Mouse (Mus musculus) layer of hippocampus, postnatal 25 days (tissue): ENCODE results near the gene Olfr1416. TPM values are rescaled to one million over a fixed set of nuclear protein-coding genes. Genes with fewer than 3 reads are reported as not detected.
"Not testable (repeated sequence)": the region's sequence is repeated elsewhere in the genome, so short reads cannot be mapped to it uniquely, and the experiment has no call there.

Experiments used
- DNase-seq, 2 experiments: peaks; one replicate each; pipeline ENCODE4 v3.0.0; 2022; ENCODE audit warnings: mixed read lengths in 2 of 2, low spot score in 1 of 2; ENCODE audit errors: extremely low spot score in 1 of 2
- total RNA-seq, 2 experiments: library from RNA; stranded (reverse); gene quantifications; 2 replicates each; pipeline ENCODE4 v1.2.3; 2021

Olfr1416 gene
- total RNA-seq, result not detected

DNA sequence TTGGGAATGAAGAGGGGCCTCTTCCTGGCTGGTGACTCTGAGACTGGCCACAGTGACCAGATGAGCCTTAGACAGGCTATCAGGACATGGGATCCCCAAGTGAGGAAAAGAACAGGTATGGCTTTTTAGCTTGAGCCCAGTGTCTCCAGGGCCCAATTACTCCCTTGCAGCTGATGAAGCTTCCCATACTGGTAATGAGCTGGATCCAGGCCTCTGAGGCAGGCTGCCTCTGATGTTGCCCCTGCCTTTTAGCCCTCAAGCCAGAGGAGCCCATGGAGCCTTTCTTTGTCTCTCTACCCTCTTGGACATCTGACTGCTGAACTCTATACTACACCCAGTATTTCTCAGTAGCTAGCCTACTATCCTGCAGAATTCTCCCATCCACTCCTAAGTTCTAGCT is at the start of gene Olfr1416:
TSS of gene Olfr1416 (minus strand) at position 101 of the 400 bp plus-strand sequence.
- no peak for DNase-seq

DNA sequence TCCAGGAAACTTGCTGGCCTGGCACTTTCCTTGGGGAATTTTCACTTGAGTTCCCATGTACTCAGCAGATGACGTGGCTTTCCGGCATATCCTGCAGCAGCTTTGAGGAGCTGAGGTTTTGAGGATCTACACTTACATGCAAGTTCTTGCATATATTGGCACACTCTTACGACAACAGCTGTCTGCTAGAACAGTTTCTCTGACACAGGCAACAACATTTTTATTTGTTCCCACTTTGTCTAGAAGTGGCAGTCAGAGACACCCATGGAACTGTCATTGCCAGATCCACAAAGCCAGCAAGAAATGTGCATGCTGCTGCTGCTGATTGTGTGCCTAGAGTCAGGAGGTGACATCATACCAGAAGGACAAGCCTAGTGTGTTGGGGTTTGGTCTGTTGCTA is 38.9 kb upstream of the Olfr1416 start:
- DNase-seq, result no peak

DNA sequence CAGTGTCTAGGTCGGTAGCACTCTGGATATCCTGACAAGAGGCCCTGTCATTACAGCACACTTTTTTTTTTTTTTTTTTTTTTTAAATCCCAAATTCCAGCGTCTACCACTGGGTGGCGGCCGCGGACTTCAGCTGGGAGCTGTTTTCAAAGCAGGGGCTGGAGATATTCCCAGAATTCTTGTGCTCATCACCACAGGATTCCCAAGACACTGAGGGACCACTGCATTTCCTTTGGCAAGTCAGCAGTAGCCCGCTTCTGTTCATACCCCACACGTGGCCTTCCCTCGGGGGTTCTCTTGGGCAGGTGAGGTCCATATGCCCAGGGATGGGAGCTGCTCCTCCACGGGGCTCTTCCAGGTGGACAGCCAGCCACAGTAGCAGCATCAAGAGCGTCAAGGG is 36.5 kb upstream of the Olfr1416 start:
- peak; percentile 39 to 73 for DNase-seq

DNA sequence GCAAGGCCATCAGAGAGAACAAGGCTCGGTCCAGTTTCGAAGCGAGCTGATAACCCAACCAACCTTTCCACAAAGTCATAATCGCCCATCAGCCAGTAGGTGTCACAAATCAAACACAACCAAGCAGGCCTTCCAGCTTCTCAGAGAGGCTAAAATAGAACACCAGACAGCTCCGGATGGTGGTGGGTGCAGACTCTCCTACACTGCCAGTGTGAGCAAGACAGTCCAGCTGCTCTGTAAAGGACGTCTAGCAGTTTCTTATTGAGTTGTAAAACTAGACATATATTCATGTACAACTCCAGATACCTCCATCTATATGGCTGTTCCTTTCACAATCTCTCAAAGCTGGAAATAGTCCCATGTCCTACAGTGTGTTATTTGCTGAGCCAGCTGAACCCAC is 34.1 kb upstream of the Olfr1416 start:
- DNase-seq, result no peak

DNA sequence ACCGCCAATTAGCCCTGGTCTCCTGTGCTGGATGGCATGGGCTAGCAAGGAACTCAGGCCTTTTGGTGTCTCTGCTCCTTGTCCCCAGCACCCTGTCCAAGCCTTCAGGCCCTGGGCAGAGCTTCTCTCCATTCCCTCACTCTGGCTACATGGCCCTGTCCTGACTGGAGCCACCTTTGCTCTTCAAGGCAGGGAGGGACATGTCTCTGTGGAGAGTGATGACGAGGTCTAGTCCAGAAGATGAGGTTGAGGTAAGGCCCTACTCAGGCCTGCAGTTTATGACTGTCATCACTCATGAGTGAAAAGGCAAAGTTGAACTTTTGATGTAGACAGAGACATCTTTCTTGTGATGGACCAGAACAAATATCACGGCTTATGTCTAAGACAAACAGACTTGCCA is 33.6 kb upstream of the Olfr1416 start, which contains the start of gene Olfr1414:
TSS of gene Olfr1414 (minus strand) at position 101 of the 400 bp plus-strand sequence.
- DNase-seq, result no peak

DNA sequence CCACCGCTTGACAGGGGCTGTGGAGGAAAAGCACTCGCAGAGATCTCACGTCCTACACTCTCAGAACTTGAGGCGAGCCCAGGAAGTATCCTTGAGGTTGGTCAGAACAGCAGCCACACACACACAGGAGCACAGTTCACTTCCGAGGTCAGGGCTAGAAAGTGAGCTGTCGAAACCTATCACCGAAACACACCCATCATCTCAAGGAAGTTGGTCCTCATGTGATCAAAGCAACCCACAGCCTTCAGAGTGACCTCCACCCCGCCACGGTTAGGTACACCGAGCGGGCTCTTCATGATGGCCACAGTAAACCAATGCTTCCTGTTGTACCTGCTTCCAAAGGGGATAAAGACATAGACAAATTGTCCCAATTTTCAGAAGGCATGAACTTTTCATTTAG is 30.5 kb upstream of the Olfr1416 start:
- DNase-seq, result no peak

DNA sequence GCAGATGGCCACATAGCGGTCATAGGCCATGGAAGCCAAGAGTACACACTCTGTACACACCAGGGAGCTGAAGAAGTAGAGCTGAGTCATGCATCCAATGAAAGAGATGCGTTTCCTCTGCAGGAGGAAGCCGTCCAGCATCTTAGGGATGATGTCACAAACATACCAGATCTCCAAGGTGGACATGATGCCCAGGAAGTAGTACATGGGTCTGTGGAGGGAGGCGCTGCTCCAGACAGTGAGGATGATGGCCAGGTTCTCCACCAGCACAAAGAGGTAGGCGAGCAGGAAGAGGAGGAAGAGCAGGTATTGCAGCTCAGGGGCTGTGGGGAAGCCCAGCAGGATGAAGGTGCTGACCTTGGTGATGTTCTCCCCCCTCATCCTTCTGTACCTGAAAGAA is 26.7 kb upstream of the Olfr1416 start:
- not testable (repeated sequence) for DNase-seq

DNA sequence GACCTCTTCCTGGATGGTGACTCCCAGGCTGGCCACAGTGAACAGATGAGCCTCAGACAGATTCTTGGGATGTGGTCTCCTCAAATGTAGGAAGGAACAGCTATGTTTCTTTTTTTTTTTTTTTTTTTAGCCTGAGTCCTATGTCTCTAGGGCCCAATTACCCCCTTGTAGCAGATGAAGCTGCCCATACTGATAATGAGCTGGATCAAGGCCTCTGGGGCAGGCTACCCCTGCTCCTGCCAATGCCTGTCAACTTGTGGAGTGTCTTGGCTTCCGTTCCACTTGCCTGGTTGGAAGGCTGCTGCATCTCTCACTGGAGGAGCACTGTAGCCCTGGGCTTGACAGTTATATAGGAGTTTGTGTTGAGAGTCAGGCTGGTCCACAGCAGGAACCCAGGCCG is 11.1 kb upstream of the Olfr1416 start, which contains the start of gene Olfr1415:
TSS of gene Olfr1415 (minus strand) at position 101 of the 400 bp plus-strand sequence.
- DNase-seq, result no peak

DNA sequence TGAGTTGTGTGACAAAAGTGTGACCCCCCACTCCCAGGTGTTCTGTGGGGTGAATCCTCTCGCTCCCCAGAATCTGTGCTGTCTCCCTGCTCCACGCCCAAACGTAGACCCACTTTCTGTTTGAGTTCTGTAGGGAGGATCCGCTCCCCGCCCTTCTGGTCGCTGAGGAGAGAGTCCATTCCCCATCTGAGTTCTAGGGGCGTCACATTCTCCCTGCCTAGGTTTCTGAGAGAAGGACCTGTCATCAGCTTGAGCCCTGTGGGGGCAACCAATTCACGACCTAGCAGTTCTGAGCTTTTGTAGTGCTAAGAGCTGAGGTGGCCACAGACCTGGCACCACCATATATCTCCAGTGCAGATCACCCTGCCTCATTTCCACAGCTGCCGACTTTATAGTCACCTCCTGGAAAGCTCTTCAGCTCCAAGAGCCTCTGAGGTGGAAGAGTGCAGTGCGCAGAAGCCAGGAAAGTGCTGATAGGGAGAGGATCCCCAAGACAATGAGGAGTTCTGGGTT is 10.8 kb downstream of the Olfr1416 start:
- DNase-seq, result no peak

DNA sequence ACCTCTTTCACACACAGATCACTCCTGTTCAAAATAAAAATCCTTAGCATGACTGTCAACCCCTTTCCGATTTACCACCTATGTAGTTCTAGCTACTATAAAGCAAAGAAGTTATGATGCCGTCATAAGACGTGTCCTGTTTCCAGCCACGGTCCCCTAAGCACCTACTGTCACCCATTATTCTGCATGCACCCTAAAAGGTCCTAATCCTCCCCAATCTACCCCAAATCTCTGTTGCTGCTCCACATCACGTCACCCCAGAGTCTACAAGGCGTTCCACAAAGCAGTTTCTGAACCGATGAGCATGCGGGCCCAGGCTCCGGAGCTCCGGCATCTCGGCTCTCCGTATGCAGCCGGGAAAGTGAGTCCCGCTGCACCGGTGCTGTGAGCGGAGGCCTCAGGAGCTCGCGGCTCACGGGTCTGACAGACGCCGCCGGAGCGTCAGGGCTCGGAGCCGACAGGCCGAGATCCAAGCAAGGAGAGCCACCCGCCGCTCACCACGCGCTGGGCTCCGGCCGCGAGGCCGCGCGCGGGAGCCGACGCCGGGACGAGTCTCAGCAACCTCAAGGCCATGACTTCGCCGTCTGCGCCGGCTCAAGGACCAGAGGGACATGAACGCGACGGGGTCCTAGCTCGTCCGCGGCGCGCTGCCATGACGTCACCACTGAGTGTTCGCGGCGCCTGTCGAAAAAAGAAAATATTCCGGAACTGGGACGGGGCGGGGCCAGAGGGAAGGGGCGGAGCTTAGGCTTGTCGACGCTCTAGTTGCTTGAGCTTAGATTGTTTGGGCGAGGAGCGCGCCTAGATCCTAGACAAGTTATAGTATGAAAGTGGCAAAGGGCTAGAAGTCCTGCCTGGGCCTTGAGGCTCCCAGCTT is 11.5 kb downstream of the Olfr1416 start, which contains the start of gene Ndufa10:
TSS of gene Ndufa10 (minus strand) at position 696 of the 877 bp plus-strand sequence.
- DNase-seq, result peak; percentile 94

DNA sequence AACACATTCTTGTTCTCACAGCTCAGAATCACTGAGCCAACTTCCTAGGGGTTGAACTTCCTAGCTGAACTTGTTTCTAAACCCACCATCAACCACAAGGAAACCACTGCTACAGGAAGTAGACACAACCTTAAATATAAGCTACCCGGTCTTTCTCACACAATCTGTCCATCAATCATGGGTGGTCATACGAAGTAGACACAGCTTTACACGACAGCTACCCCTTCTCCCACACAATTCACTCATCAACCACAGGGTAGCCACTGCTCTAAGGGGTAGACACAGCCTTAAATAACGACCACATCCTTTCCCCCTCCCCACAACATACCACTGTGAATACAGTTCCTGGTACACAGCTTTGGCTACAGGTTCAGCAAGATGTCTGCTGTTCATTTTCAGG is 16.0 kb downstream of the Olfr1416 start:
- DNase-seq, result no peak

DNA sequence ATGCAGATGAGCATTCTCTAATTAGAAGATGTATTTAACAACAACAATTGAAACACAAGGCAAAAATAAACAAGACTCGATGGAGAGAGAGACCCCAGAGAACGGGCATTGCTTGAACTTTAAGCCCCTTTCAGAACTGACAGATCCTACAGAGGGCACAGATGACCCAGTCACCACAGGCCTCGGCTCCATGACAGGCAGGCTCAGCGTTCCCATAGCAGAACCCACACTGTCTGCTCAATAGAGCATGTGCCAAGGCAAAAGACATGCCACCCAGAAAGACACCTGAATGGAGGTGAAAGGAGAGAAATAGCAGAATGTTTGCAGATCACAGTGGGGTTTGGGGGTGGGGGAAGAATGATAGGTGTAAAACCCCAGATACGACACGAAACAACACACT is 26.5 kb downstream of the Olfr1416 start:
- DNase-seq, result no peak

DNA sequence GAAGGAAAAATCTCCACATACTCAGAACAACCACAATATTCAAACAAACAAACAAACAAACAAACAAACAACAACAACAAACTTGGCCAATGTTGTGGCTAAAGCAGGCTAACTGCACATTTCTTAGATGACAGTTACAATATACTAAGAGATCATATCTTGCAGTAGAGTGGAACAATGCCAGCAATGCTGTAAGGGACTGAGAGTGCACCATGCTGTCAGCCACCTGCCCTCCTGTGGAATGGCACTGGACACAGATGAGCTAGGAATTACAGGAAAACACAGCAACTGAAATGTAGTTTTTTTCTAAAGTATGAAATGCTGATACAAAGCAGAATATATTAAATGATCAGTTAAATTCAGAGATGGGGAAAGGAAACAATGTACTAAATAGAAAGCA is 27.2 kb downstream of the Olfr1416 start:
- no peak for DNase-seq

DNA sequence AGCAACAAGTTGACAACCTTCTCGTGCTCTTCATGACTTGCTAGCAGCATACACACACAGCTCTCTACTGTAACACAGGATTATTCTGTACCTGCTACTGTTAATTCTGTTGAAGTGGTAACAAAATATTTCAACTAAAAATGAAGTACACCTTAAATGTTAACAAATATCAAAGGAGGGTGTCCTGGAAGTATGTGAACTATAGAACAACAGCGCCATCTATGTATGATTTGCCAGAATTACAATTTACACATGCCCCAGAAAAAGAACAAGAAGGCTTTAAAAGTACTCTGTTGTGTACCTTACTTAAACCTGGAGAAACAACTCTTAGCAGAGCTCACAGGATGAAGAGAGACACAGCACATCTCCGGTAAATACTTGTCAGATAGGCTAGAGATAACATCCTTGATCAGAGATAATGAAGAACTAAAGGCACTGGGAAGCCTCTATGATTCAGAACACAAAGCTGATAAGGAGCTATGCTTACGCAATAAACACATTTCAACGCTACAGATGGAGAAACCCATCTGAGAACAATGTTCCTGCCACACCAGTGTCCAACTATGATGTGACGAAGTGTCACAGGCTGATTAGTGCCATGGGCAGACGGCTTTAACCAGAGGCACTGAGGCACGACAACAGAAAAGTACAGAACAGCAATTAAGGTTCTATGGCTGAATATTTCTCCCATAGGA is 31.0 kb downstream of the Olfr1416 start:
- DNase-seq, result no peak

DNA sequence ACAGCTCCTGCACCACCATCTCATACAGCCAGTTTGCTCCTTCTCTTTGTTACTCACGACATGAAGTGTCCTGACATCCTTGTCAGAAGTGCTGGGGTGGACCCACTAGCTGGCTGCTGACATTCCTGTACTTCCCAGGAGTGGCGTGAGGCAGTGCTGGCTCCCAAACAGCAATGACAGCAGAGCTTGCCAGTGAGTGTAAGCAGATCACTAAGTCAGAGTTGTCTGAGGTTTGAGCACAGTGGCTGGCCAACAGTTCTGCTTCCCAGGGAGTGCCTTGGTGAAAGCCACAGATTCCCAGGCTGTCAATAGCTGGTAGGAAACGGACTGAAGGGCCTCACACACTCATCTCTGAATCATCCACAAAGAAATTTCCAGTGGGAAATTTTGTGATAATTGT is 36.6 kb downstream of the Olfr1416 start:
- DNase-seq, result no peak

DNA sequence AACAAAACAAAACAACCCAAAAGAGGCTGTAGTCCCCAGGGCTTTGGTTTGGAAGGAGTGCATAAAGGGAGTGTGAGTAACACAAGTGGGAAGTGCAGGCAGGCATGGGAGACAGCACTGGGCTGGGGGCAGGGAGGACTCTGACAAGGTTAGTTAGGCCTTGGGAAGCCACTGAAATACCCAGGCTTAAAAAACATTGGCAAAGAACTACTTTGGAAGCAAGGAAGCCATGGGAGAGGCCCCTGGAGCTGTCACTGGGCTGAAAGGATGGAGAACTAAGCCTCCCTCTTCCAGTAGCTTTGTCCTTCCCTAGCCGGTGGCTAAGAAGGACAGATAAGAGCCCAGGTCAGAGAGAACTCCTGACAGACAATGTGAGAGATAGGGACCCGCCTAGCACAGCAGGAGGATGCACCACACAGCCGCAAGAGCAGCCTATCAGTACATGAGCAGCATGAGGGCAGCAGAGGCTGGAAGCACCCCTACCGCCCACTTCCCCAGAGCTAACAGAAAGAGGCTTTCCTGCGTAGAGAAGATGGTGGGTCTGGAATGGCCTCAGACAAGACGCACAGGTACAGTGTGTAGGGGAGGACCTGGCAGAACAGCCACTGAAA is 43.4 kb downstream of the Olfr1416 start:
- DNase-seq, result no peak

DNA sequence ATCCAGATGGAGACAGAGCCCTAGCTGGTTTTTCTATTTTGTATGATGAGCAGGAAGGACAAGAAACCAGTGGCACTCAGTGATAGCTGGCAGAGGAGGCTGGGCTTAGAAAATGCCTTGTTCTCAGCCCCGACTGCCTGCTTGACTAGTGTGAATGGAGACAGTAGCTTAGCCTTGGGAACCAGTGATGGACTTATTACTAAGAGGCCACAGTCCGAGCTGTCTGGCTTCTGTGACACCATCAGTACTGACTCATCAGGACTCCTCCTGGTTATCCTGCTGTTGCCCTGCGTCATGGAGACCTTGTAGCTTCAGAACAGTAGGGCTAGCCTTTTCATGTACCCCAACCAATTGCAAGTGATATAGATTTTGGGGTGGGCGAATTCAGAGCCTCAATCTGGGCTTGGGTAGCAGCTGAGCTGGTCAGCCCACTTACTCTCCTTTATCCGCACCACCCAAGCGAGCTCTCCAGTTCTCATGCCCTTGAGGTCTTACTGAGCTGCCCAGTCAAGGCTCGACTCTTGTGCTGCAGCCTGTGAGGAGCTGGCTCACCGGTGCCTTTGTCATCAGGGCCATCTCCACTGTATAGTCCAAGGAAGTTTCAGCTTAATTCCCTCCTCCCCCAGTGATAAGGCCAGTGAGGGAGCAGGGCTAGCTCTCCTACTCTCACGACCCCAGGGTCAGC is 44.7 kb downstream of the Olfr1416 start:
- DNase-seq, result no peak

DNA sequence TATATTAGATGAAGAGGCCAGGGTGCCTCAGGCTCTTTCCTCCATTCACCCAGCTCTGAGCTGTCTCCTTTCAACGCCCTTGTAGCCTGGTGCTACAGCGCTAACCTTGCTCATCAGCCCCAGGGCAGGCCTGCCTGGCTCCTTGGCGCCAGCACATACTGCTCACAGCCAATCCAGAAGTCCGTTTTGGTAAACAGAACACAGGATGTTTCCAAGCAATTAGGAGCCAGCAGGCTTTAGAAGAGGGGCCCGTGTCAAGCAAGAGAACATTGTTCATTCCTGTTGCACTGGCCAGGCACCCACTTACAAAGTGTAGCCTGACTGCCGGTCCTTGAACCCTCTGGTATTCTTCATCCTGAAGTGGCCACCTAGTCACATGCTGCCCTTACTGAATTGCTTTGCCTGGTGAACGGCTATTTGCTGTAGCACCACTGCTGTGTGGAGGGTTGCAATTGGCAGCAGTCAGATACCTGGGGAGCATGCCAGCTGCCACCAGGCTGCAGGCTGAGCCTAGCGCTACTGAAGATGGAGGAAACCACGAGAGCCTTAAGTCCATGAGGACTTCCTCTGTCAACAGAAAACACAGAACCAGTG is 47.1 kb downstream of the Olfr1416 start:
- DNase-seq, result peak in 1 of 2 experiments; percentile 47

DNA sequence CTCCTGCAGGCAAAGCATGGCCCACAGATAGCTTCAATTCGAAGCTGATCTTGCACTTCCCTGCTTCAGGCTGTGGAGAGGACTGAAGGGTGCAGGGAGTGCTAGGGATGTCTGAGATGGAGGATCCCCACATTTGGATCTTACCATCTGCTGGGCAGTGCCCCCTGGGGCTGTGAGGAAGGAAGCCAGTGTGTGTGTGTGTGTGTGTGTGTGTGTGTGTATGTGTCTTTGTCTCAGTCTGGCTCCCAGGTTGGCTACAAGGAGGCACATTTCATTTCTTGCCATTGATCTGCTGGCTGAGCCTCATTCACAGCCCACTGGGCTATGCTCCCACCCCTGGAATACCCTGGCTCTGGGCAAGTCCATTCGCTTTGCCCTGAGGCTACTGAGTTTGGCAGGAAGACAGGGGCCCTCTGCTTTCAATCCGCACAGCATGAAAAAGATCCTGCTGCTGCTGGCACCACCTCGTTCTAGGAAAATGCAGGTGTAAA is 48.0 kb downstream of the Olfr1416 start:
- peak in 1 of 2 experiments; percentile 19 for DNase-seq

DNA sequence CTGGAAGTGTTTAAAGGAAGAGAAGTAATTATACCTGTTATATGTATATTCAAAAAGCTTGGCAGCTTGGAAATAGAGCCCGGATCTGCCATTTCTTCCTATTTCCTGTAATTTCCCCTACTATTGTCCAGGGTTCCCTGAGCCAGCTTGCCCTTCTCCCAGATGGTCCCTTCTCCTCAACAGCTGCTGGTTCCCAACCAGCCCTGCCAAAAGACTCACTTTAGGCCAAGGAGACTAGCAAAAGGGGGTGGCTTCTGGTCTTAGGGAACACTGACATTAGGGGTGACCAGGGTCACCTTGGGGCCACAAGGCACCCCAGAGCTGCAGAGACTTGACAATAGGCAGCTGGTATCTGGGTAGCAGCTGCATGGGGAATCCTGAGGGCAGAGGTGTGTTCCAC is 49.9 kb downstream of the Olfr1416 start:
- DNase-seq, result no peak
